ENCODE assay signal across 8 mouse cellular contexts in genomic region chr1:88465722-88466121, GRCm38 (mm10). TPM values are rescaled to one million over a fixed set of nuclear protein-coding genes. Genes with fewer than 3 reads are reported as not detected.
DNase-seq lines count a peak whose midpoint lies in the region; ATAC-seq and TF ChIP-seq lines count a peak whose summit lies in the region.
"Had no signal": no experiment of that assay in that cellular context is flagged by ENCODE, and none has a peak within 500 bp of the region (broad histone marks: within the 10 kb centered on the region; RNA-seq: fewer than 3 reads in every experiment).

No protein-coding gene starts in this region.

- DNase-seq in kidney, postnatal 25 days: no peak
- DNase-seq in CD8-positive naive resting alpha-beta T cell, adult 2 months (ENCODE audit: low read depth in 2 of 2, low spot score in 2 of 2): peak; percentile 19 to 26
- DNase-seq in R1 (ENCODE audit: low read depth, low spot score): peak; percentile 42
- DNase-seq in lung, embryonic 14.5 days: peak; percentile 71
- DNase-seq in c-Kit-positive CD71-positive TER-119-positive erythroid progenitor cells, embryonic 14.5 days (ENCODE audit: low spot score): no peak
- DNase-seq in ovary, postnatal 10 days (ENCODE audit: low spot score): no peak
- DNase-seq: cerebellum, adult 18-20 months had no signal

- H3K9ac ChIP-seq in kidney, embryonic 14.5 days (ENCODE audit: low read depth, low read length): no peak overlapping the region
- H3K9ac ChIP-seq in lung, embryonic 14.5 days: no peak overlapping the region

- H3K27me3 ChIP-seq in kidney, embryonic 14.5 days (ENCODE audit: control insufficient read depth, insufficient read depth, low read length): no peaks in the 10 kb centered on the region
- H3K27me3 ChIP-seq in lung, embryonic 14.5 days (ENCODE audit: insufficient read depth, low read length): no peaks in the 10 kb centered on the region

- no peak overlapping the region for H3K4me2 ChIP-seq in kidney, embryonic 14.5 days (replicated peaks; ENCODE audit: low read depth, low read length)
- H3K4me2 ChIP-seq in lung, embryonic 14.5 days: no peak overlapping the region

- 77% methylated on average over 4 of the region's 4 CpGs for WGBS in kidney, embryonic 14.5 days
- 73% methylated on average over 4 of the region's 4 CpGs for WGBS in lung, embryonic 14.5 days

- H3K27ac ChIP-seq in kidney, embryonic 14.5 days (ENCODE audit: low read depth, low read length): no peak overlapping the region
- no peak overlapping the region for H3K27ac ChIP-seq in lung, embryonic 14.5 days (ENCODE audit: low read depth)

- H3K4me1 ChIP-seq in kidney, embryonic 14.5 days (ENCODE audit: control insufficient read depth, insufficient read depth, low read length): 0 out of 2 replicates have a peak, but pooled peaks cover 6% of the 10 kb centered on the region
- peaks cover 14% of the 10 kb centered on the region for H3K4me1 ChIP-seq in lung, embryonic 14.5 days (ENCODE audit: insufficient read depth)

- H3K9me3 ChIP-seq in kidney, embryonic 14.5 days (ENCODE audit: control insufficient read depth, low read length): no peaks in the 10 kb centered on the region
- H3K9me3 ChIP-seq in lung, embryonic 14.5 days (ENCODE audit: low read depth, low read length): no peaks in the 10 kb centered on the region

- ATAC-seq in kidney, embryonic 14.5 days (ENCODE audit: low FRiP score, low TSS enrichment): peak; percentile 47; the same call in 1 of the 2 replicates
- peak; percentile 33; the same call in 1 of the 2 replicates for ATAC-seq in lung, embryonic 14.5 days (ENCODE audit: insufficient read depth)

- peak; percentile 78 for TF ChIP-seq CTCF in lung, embryonic 14.5 days (IDR thresholded peaks at IDR 0.05; ENCODE audit: low read depth)

- H3K4me3 ChIP-seq in kidney, embryonic 14.5 days (ENCODE audit: low read length): no peak overlapping the region
- H3K4me3 ChIP-seq in lung, embryonic 14.5 days (ENCODE audit: low read depth, low read length): no peak overlapping the region

- H3K36me3 ChIP-seq in kidney, embryonic 14.5 days (ENCODE audit: control insufficient read depth, insufficient read depth, low read length): no peaks in the 10 kb centered on the region
- H3K36me3 ChIP-seq in lung, embryonic 14.5 days (ENCODE audit: insufficient read depth): no peaks in the 10 kb centered on the region

RNA-seq across cellular contexts. Expression of gene Glrp1, which starts 44.1 kb away (rescaled TPM):
- polyA plus RNA-seq in kidney, embryonic 14.5 days (2014; fragmentation: Nextera tagmentation; extraction: Ambion mirVana): 0.11 TPM in 1 of 2 replicates, not detected in the other
- polyA plus RNA-seq in lung, embryonic 14.5 days (2014; fragmentation: Nextera tagmentation; extraction: Ambion mirVana): 0.27 and 0.38 TPM in 2 replicates

RNA-seq across cellular contexts. Expression of gene Spp2, which starts 59.0 kb away (rescaled TPM):
- polyA plus RNA-seq in kidney, embryonic 14.5 days (2014; fragmentation: Nextera tagmentation; extraction: Ambion mirVana): 3.4 and 8.6 TPM in 2 replicates
- polyA plus RNA-seq in lung, embryonic 14.5 days (2014; fragmentation: Nextera tagmentation; extraction: Ambion mirVana): 0.37 TPM in 1 of 2 replicates, not detected in the other

Comparison
In these comparisons a context has a peak if more than half of its experiments do, and no peak if none do; other contexts are left out.
1. DNase-seq: peak in CD8-positive naive resting alpha-beta T cell, adult 2 months (2 of 2), R1 (single experiment) and lung, embryonic 14.5 days (single experiment); none in kidney, postnatal 25 days (0 of 2), c-Kit-positive CD71-positive TER-119-positive erythroid progenitor cells, embryonic 14.5 days (single experiment) and ovary, postnatal 10 days (single experiment).